Mouse (Mus musculus) right cerebral cortex, postnatal 14 days (tissue): ENCODE results near the gene Bdh1.

Experiments used
- DNase-seq: peaks from one replicate; pipeline ENCODE4 v3.0.0; 2022

The Bdh1 gene

DNA sequence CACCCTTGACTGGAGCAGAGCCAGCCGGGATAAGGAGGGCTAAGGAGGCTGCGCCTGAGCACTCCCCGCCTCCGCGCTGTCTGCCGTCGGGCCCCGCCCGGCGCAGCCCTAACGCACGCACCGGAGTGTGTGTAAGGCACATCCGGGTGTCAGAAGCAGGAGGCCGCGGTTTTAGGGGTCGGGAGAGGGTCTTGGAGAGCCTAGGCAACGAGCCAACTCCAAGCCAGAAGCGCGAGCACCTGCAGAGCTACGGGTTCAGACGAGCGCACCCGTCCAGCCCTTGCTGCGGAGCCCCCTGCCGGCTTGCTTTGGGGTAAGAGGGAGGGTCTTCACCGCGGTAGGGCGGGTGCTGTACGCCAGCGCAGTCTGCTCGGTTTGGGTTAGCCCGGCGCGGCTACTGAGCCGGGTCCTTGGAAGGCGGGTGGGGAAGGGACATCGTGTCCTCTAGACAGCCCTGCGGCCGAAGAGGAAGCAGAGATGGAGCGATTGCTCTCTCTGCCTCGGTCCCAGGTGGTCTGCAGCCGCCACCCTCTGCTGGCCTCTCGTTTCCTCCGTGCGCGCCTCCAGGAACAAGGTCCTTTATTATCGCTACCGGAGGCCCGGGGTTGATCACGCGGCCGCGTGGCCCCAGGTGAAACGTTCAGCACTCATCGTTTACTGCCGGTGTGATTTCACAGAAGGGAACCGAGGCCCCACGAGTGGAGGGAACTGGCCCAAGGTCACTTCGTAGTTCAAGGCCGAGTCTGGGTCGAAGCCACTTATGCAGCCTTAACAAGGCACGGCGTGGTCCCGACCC is 6.8 kb downstream of the Bdh1 start:
- DNase-seq = peak; percentile 88

DNA sequence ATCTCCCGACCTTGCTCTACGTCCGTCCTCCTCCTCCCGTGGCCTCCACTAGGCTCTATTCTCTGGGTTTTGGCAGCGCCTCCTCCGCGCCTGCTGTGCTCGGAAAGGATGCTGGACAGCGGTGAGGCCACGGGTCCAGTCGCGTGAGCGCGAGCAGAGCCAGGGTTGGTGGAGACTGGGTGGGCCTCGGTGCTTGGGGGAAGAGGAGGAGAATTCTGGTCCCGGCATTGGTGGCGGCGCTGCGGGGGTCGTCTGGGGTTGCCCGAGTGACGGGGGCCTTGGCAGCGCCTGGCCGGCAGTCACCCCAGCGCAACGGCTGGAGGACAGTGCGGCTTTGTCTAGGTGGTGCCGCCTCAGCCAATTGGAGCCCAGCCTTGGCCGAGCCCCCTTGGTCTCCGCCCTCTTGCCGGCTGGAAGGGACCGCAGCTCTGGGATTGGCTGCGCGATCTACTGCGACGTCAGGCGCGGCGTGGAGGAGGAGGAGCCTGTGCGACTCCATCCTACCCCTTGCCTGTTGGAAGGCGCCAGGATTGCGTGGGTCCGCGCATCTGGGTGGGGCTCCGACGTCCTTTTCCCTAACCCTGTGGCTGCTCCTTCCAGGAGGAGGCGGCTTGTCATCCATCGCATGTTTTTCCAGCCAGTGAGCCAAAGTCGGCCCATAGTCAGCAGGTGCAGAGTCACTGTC is 7.5 kb downstream of the Bdh1 start:
- DNase-seq = peak; percentile 94

DNA sequence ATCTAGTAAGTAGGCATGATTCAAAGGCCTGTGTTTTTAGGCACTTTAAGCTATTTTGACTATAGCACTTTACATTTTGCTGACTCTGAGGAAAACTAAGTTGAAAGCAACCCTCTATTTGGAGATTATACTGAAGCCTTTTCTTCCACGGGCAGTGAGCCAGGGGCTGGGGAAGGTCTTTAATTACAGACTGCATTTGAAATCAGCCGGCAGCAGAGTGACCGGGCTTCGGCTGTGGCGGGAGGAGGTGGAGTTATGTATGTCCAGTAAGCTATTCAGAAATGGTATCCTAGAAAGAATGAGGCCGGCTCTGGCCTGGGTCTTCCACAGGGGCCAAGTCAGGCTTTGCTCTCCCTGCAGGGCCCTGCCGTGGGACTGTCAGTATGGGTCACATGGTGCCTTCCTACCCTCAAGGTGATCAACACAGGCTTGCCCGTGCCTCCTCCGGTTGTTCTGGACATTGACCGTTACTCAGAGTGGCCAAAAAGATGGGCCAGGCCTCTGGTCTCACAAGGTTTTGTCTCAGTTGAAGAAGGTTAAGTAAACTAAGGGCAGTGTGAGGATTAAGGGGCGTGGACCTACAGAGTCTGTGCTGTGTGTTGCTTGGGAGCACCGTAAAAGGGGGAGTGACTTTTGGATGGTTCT is 11.5 kb downstream of the Bdh1 start:
- peak; percentile 37 for DNase-seq

DNA sequence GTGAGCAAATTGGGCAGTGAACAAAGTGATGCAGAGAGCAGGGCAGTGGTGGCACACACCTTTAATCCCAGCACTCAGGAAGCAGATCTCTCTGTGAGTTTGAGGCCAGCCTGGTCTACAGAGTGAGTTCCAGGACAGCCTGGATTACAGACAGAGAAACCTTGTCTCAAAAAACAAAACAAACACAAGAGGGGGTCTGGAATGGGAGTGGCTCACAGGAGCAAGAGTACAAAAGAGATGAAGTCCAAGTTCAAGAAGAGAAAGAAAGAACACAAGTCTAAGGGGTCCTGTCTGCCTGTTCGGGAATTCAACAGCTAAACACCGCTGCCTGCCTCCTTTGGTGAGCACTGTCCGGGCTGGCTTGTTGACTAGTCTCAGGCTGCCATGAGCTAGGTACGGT is 13.1 kb downstream of the Bdh1 start:
- DNase-seq = no peak

DNA sequence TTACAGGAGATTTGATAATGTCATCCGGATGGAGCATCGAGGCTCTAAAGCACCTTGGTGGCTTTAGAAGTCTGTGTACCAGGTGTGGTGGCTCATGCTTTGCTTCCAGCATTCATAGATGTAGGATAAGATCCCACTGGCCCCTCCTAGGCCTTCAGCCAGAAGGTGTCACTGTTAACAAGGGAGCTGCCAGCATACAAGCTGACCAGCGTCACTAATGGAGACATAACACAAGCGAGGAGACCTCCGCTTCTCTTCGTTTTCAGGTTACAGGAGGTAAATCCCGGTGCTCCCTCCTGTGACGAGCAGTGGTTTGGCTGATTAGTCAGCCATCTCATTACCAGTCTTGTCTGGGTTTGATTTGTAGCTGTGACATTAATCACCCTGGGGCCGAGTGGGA is 14.0 kb downstream of the Bdh1 start:
- no peak for DNase-seq

DNA sequence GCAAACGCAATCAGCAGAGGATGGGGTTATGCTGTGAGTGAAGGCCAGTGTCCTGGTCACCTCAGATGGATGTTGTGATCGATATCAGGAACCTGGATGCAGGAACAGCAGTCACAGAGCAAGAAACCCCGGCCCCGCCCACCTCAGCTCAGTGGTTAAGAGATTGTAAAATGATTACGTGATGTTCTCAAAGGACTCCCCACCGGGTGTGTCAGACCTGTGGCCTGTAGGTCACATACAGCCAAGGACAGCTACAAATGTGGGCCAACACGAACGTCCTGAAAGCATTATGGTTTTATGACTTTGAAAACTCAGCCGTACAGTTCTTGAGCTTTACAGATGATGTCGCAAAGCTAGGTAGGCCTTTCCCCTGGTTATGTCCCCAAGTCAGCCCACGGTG is 15.3 kb downstream of the Bdh1 start:
- DNase-seq = no peak

DNA sequence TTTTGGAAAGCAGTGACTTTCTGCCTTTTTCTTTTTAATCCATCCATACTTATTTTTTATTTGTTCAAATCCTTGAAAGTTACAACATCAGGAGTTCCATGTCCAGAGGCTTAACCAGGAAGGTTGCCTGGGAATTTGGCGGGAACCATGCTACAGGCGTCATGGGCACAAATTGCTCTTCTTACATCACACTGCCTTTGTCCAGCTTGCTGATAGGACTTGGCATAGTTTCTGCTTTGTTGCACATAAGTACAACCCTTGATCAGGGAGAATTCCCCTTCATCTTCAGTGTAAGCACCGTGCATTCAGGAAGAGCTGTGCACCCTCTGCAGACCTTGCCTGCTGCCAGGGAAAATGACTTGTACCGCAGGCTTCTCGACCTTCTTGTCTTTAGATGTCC is 17.4 kb downstream of the Bdh1 start:
- DNase-seq = no peak

DNA sequence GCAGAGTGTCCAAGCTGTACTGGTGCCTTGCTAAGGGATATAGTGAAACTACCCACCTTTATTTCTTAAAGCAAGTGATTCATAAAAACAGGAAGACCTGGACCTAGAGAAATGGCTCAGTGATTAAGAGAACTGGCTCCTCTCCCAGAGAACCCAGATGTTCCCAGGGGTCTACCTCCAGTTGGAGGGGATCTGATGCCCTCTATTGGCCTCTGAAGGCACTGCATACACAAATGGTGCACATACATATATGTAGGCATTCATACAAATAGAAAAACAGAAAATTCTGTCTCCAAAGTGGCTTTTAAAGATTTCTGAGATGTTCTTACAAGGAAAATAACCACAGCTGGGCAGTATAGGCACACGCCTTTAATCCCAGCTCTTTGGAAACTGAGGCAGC is 18.0 kb downstream of the Bdh1 start:
- DNase-seq = no peak

DNA sequence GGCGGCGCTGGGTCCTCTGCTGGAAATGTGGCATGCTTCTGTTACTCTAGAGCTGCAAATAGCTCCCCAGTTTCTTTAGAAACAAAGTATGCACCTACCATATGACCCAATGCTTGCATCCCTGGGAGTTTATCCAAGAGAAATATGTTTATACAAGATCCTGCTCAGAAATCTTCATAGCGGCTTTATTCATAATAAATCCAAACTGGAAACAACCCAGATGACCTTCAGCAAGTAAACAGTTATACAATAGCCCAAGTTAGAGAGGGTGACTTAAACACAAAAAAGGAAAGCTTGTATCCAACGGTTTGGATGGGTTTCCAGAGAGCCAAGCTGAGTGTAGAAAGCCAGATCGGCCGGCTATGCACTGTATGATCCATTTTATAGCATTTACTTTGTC is 22.4 kb downstream of the Bdh1 start:
- DNase-seq = no peak

DNA sequence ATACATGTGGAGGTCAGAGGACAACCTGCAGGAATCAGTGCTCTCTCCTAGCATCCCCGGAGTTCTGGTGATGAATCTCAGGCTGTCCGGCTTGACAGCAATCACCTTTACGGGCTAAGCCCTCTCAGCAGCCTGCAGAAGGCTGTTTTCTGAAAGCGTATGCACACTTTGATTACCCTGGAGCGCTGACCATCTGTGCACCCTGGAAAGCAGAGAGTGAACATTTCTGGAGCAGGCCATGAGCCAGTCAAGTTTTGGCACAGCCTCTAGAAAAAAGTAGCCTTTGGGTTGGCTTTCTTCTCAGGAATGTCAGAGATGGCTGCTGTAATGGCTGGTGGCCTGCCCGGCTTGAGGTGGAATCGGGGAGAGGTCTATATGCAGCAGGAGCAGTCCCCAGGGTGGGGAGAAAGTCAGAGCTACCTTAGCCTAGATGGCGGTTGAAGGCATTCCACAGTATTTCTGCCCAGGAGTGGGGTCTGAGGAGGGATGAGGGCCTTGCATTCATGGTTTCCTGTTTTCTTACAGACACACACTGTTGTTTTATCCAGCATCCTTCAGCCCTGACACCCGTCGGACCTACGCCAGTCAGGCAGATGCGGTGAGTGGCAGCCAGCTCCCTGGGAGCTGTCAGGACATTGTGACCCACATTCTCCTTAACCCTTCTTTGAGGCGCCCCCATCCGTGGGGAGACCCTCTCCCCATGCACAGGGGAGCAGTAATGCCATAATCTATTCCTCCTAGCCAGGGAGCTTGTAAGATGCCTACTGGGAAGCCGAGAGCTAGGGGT is 24.2 kb downstream of the Bdh1 start:
- DNase-seq = no peak

DNA sequence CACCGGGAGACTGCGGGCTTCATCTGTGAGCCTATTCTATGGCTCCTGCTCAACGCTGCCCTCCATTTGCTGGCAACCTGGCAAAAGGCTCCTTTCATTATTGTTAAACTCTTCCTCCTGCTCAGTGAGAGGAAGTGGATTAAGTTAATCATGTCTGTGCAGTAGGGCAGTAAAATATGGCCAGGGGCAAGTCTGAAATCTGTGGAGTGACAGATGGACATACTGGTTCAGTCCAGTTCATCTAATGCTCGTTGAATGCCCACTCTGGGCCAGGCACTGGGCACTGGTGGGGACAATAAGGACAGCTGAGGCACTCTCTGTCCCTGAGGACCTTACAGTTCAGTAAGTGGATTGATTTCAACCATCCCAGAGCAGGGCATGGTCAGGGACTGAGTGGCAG is 27.9 kb downstream of the Bdh1 start:
- DNase-seq = no peak

DNA sequence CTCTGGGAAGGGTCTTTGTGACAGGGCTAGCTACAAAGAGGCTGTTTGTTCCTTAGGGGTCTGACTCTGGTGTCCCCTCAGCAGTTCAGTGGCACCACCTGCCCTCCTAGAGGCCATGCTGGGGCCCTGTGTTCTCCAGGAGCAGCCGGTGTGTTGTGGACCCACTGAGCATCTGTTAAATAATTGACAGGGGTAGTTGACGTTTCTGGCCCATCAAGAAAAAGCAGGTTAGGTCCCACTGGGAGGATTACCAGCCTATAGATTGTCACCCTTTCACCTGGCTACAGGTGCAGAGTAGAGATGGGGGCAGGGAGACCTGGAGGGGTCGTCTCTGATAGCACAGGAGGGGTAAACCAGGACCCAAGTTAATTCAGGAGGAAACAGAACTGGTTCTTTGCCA is 29.2 kb downstream of the Bdh1 start:
- DNase-seq = no peak

DNA sequence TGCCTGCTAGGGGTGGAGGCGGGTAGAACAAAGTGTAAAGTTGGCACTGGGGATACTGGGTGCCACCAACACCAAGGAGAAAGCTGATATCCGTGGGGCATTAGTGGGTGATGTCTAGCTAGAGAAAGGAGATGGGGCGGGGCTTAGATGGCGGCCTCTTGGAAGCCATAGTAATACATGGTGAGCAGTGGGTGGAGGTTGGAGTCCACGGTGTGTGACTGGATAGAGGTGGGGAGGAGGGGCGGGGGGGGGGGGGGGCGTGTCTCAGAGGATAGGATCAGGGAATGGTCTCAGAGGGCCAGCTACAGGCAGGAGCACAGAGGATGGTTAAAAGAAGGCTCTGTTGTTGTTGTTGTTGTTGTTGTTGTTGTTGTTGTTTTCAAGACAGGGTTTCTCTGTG is 30.4 kb downstream of the Bdh1 start:
- no peak for DNase-seq

DNA sequence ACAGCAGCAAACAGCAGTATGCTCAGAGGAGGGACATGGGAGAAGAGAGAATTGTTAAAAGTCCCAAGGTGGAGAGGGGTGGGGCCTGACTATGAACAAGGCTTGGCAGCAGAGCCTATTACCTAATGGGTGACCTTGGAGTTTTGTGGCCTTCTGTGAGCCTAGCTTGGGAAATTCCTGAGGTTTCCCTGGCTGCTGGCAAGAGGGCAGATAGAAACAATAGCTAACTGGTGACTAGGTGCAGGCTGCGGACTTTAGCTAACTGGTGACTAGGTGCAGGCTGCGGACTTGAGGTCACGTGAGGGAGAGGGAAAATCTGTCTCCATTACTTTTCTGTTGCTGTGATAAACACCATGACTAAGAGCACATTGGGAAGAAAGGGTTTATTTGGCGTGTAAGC is 31.9 kb downstream of the Bdh1 start:
- DNase-seq = no peak

DNA sequence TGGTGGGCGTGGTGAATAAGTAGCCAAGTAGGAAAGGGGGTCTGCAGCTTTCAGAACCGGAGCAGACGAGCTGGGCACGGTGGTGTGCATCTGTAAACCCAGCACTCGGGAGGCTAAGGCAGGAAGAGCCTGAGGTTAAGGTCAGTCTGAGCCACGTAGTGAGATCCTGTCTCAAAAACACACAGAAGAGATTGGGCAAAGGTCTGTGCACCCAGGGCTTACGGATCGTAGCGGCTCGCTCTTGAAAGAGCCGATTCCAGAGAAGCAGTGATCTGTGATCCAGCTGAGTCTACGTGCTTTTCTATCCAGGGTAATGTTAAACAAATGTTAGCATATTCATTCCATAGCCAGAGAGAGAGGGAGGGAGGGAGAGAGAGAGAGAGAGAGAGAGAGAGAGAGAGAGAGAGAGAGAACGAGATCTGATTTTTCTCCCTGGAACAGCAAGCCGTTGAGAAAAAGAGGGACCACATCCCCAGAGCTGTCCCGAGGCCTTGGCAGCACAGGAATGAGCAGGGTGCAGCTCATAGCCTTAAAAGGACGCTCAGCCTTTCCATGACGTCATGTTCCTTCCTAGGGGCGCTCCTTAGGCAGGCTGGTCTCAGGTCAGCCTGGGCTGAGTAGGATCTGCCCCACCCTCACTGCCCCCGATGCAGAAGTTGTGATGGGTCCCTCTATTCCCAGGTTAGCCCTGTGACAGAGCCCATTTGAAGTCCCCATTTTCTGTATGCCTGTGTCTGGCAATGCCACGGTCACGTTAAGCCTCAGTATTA is 33.4 kb downstream of the Bdh1 start:
- DNase-seq = no peak

DNA sequence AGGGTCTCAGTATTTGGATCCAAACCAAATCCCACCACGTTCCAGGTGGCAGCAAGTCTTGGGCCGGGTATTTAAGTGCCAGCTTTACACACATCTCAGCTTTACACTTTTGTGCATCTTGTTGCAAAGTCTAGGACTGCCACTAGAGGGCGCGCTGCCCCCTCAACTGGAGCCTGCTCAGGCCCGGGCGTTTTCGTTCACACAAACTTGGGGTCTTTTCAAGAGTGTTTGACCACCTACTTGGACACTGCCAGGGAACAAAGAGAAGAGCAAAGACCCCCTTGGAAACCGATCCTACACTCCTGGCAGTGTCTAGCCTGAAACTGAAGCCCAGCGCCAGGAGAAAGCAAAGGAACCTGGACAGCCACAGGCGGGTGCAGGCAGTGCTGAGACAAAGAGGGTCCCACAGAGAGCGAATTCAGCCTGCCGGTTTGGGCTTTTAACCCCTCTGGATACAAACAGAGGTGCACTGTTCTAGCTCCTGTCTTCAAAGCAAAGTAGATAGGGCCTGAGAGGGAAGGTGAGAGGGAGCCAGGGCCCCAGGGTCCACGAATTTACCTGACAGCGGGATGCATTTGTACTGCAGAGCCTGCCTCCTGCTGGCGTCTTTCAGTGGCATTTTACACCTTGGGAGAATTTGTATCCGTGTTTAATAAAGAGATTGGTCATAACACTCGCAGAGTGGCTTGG is 36.3 kb downstream of the Bdh1 start:
- peak; percentile 83 for DNase-seq

DNA sequence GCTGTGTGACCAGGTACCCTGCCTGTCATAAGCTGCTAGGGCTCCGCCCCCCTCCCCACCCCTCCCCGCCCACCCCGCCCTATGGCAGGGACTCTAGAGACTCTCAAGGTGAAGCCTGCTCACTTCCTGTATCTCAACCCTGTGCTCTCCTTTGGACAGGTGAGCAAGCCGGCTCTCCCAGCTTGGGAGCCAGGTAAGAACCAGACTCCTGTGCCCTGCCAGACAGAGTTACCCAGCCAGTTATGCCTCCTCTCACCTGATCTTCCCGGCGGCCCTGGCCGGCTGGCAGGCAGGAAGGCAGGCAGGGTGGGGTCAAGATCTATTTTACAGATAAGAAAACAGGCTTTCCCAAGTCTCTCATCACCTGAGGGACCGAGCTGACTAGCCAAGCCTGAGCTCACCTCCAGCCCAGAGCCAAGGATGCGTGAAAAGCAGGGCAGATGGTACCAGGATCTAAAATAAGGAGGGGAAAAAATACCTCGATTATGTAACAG is 37.9 kb downstream of the Bdh1 start:
- no peak for DNase-seq

DNA sequence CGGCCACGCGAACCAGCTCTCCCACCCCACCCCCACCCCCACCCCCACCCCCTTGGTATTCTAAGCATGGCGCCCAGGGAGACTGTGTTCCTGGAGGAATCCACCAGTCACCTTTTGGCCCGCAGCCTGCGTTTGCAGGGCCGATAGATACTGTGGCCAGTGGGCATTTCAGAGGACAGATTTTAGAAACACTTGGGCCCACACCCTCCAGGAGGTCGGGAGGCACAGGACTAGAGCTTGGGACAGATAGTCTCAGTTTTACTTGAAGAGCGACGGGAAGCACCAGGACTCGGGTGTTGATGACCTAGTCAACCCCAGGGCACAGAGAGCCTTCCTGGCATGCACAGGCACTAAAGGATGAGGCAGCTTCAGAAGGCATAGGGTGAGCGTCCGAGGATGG is 38.4 kb downstream of the Bdh1 start:
- DNase-seq = no peak

DNA sequence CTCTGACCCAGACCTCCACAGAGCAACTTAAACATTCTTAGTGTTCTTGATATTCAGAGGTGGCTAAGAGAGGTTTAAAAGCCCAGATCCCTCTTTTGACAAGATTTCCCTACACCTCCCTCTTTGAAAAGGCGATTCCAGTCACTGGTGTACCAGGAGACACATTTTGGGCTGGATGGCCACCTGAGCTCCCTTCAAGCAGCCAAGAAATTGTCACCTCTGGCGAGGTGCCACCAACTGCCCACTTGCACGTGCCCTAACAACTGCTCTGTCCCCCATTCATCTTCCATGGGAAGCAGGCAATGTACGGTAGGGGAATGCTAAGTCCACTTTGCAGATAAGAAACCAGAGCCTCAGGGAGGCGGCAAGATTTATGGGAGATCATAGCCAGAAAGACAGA is 39.0 kb downstream of the Bdh1 start:
- no peak for DNase-seq

DNA sequence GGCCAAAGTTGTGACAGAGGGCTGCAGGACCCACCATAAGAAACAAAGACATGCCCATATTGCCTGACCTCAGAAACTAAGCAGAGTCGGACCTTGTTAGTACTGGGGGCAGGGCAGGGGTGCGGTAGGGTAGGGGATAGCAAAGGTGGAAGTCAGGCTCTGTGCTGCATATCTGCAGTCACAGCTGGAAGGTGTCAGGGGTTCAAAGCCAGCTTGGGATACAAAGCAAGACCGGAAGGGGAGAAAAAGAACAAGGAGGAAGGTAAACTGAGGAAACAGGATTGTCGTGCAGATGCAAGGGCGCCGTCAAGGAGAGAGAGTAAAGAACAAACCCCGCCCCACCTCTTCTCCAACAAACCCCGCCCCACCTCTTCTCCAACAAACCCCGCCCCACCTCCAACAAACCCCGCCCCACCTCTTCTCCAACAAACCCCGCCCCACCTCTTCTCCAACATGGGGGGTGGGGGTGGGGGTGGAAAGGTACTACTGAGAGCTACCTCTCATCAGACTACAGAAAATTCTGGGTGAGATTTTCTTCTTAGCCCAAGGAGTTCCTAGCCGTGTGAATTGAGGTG is 40.1 kb downstream of the Bdh1 start:
- no peak for DNase-seq

DNA sequence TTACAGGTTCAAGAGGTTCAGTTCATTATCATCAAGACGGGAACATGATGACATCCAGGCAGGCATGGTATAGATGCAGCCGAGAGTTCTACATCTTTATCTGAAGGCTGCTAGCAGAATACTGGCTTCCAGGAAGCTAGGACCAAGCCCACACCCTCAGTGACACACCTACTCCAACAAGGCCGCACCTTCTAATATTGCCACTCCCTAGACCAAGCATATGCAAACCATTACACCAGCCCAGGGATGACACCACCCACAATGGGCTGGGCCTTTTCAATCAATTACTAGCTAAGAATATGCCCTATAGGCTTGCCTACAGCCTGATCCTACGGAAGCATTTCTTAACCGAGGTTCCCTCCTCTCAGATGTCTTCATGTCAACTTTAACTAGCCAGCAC is 42.9 kb downstream of the Bdh1 start:
- DNase-seq = no peak
